Mouse (Mus musculus) erythroblast, embryonic 14.5 days (primary cell): Measurements from ENCODE around the gene Tmem95.

Experiments used
- GATA1 ChIP-seq: IDR thresholded peaks from 2 replicates; pipeline ENCODE4 v1.6.1; 2012; ENCODE audit warnings: low read length, inconsistent platforms, mixed read lengths
- TAL1 ChIP-seq: IDR thresholded peaks from 3 replicates; pipeline ENCODE4 v1.6.1; 2012; ENCODE audit warnings: low read length, inconsistent platforms, mixed read lengths

- TF ChIP-seq TAL1 (no peak), GATA1 (no peak)
These were observed 43.5 kb upstream of the Tmem95 start, which contains the start of gene Eif5a for GRCm38 (mm10) chr11:69921114-69922011.
